ENCODE assay signal across 8 mouse cellular contexts in genomic region chr6:146642276-146643183, GRCm38 (mm10). TPM values are rescaled to one million over a fixed set of nuclear protein-coding genes. Genes with fewer than 3 reads are reported as not detected.
A peak's percentile ranks its signal among the peaks of the same experiment; 100 is the strongest.
DNase-seq lines count a peak whose midpoint lies in the region; ATAC-seq and TF ChIP-seq lines count a peak whose summit lies in the region.

TSS of gene Med21 (plus strand) at chr6:146642547.
TSS of gene Tm7sf3 (minus strand) at chr6:146642824.

- TF ChIP-seq CTCF in E14TG2a.4 (conservative IDR thresholded peaks at IDR 0.05; ENCODE audit: low read length) = no peak
- TF ChIP-seq CTCF in heart, postnatal 0 days (IDR thresholded peaks at IDR 0.05; ENCODE audit: low read depth) = peak; percentile 32; the same call in 1 of the 2 replicates
- TF ChIP-seq CTCF in testis, adult 2 months (IDR thresholded peaks at IDR 0.05; ENCODE audit: control insufficient read depth, insufficient read depth, insufficient replicate concordance, low read depth, low read length) = no peak; the same call in 1 of the 2 replicates

- no peaks in the 10 kb centered on the region; the same call in 1 of the 2 replicates for H3K27me3 ChIP-seq in E14TG2a.4 (ENCODE audit: insufficient read depth, low read length)
- H3K27me3 ChIP-seq in forebrain, embryonic 12.5 days = no peaks in the 10 kb centered on the region
- H3K27me3 ChIP-seq in heart, postnatal 0 days (ENCODE audit: control insufficient read depth, insufficient read depth, low read length) = no peaks in the 10 kb centered on the region
- no peaks in the 10 kb centered on the region for H3K27me3 ChIP-seq in liver, embryonic 16.5 days (ENCODE audit: control insufficient read depth, insufficient read depth, low read depth, low read length)
- H3K27me3 ChIP-seq in neural tube, embryonic 13.5 days = no peaks in the 10 kb centered on the region
- no peaks in the 10 kb centered on the region for H3K27me3 ChIP-seq in testis, adult 2 months (ENCODE audit: control insufficient read depth, insufficient read depth, low read length)

- peak within 1 kb of the TSS; percentile 88 for H3K27ac ChIP-seq in forebrain, embryonic 12.5 days
- peak within 1 kb of the TSS; percentile 91 for H3K27ac ChIP-seq in heart, postnatal 0 days (ENCODE audit: low read depth)
- H3K27ac ChIP-seq in liver, embryonic 16.5 days (ENCODE audit: low read length) = peak within 1 kb of the TSS; percentile 91
- peak within 1 kb of the TSS; percentile 90 for H3K27ac ChIP-seq in neural tube, embryonic 13.5 days (replicated peaks)
- H3K27ac ChIP-seq in testis, adult 2 months (ENCODE audit: control insufficient read depth, insufficient read depth, low read depth, low read length) = peak within 1 kb of the TSS; percentile 83

- H3K4me1 ChIP-seq in E14TG2a.4 (replicated peaks; ENCODE audit: low read depth, low read length) = peaks cover 38% of the 10 kb centered on the region
- peaks cover 8% of the 10 kb centered on the region for H3K4me1 ChIP-seq in forebrain, embryonic 12.5 days
- peaks cover 10% of the 10 kb centered on the region for H3K4me1 ChIP-seq in heart, postnatal 0 days (ENCODE audit: control insufficient read depth, insufficient read depth)
- H3K4me1 ChIP-seq in liver, embryonic 16.5 days (ENCODE audit: control insufficient read depth, low read depth, low read length) = peaks cover 21% of the 10 kb centered on the region
- H3K4me1 ChIP-seq in neural tube, embryonic 13.5 days (replicated peaks) = peaks cover 11% of the 10 kb centered on the region
- H3K4me1 ChIP-seq in testis, adult 2 months (ENCODE audit: control insufficient read depth, insufficient read depth, low read length) = peaks cover 6% of the 10 kb centered on the region; the same call in 1 of the 2 replicates

- peak within 1 kb of the TSS; percentile 90 for H3K4me3 ChIP-seq in E14TG2a.4 (replicated peaks; ENCODE audit: low read length)
- peak within 1 kb of the TSS; percentile 84 for H3K4me3 ChIP-seq in forebrain, embryonic 12.5 days (replicated peaks)
- H3K4me3 ChIP-seq in heart, postnatal 0 days (ENCODE audit: low read depth, low read length) = peak within 1 kb of the TSS; percentile 80
- peak within 1 kb of the TSS; percentile 95 for H3K4me3 ChIP-seq in liver, embryonic 16.5 days (ENCODE audit: low read depth, low read length)
- peak within 1 kb of the TSS; percentile 89 for H3K4me3 ChIP-seq in neural tube, embryonic 13.5 days
- peak within 1 kb of the TSS; percentile 87 for H3K4me3 ChIP-seq in testis, adult 2 months (ENCODE audit: control insufficient read depth, low read depth, low read length)

- TF ChIP-seq EP300 in heart, postnatal 0 days (IDR thresholded peaks at IDR 0.05; ENCODE audit: low read depth) = 0 out of 2 replicates have a peak, but pooled peaks have one; percentile 31

- DNase-seq in c-Kit-positive CD71-positive TER-119-positive erythroid progenitor cells, embryonic 14.5 days (ENCODE audit: low spot score) = peak; percentile 97
- peak; percentile 99 for DNase-seq in heart, postnatal 0 days (ENCODE audit: low spot score)
- peak; percentile 99 for DNase-seq in kidney, postnatal 4 days

- H3K9ac ChIP-seq in forebrain, embryonic 12.5 days = peak within 1 kb of the TSS; percentile 85
- peak within 1 kb of the TSS; percentile 87 for H3K9ac ChIP-seq in heart, postnatal 0 days (replicated peaks; ENCODE audit: low read depth, low read length)
- peak within 1 kb of the TSS; percentile 97 for H3K9ac ChIP-seq in liver, embryonic 16.5 days (ENCODE audit: low read depth, low read length)
- peak within 1 kb of the TSS; percentile 87 for H3K9ac ChIP-seq in neural tube, embryonic 13.5 days

- peak within 1 kb of the TSS; percentile 81 for H3K4me2 ChIP-seq in forebrain, embryonic 12.5 days
- H3K4me2 ChIP-seq in heart, postnatal 0 days (ENCODE audit: low read depth, low read length) = peak within 1 kb of the TSS; percentile 95
- peak within 1 kb of the TSS; percentile 81 for H3K4me2 ChIP-seq in liver, embryonic 16.5 days (ENCODE audit: low read depth, low read length)
- H3K4me2 ChIP-seq in neural tube, embryonic 13.5 days = peak within 1 kb of the TSS; percentile 90

- under 1% methylated on average over 58 of the region's 60 CpGs for WGBS in forebrain, embryonic 12.5 days
- under 1% methylated on average over 59 of the region's 60 CpGs for whole genome bisulfite sequencing in heart, postnatal 0 days
- under 1% methylated on average over 60 of the region's 60 CpGs for WGBS in liver, embryonic 16.5 days (ENCODE audit: insufficient replicate concordance)
- under 1% methylated on average over 60 of the region's 60 CpGs for WGBS in neural tube, embryonic 13.5 days

- 0 out of 2 replicates have a peak, but pooled peaks cover 1% of the 10 kb centered on the region for H3K36me3 ChIP-seq in E14TG2a.4 (ENCODE audit: insufficient read depth, low read length)
- no peaks in the 10 kb centered on the region for H3K36me3 ChIP-seq in forebrain, embryonic 12.5 days (replicated peaks)
- no peaks in the 10 kb centered on the region for H3K36me3 ChIP-seq in heart, postnatal 0 days (replicated peaks; ENCODE audit: control insufficient read depth, insufficient read depth, low read length)
- H3K36me3 ChIP-seq in liver, embryonic 16.5 days (ENCODE audit: control insufficient read depth, insufficient read depth) = no peaks in the 10 kb centered on the region
- no peaks in the 10 kb centered on the region for H3K36me3 ChIP-seq in neural tube, embryonic 13.5 days
- no peaks in the 10 kb centered on the region for H3K36me3 ChIP-seq in testis, adult 2 months (ENCODE audit: control insufficient read depth, insufficient read depth, low read length)

- peak; percentile 97 for ATAC-seq in forebrain, embryonic 12.5 days (ENCODE audit: low FRiP score)
- ATAC-seq in heart, postnatal 0 days (ENCODE audit: insufficient read depth, low read depth) = peak; percentile 98
- peak; percentile 94 for ATAC-seq in liver, embryonic 16.5 days (ENCODE audit: low read depth)
- peak; percentile 97 for ATAC-seq in neural tube, embryonic 13.5 days (ENCODE audit: low read depth)

- H3K9me3 ChIP-seq in E14TG2a.4 (ENCODE audit: low read length) = no peaks in the 10 kb centered on the region
- H3K9me3 ChIP-seq in forebrain, embryonic 12.5 days = no peaks in the 10 kb centered on the region
- H3K9me3 ChIP-seq in heart, postnatal 0 days (replicated peaks; ENCODE audit: control insufficient read depth, low read length) = no peaks in the 10 kb centered on the region
- no peaks in the 10 kb centered on the region for H3K9me3 ChIP-seq in liver, embryonic 16.5 days (replicated peaks; ENCODE audit: control insufficient read depth, low read length)
- no peaks in the 10 kb centered on the region for H3K9me3 ChIP-seq in neural tube, embryonic 13.5 days

- peak; percentile 100 for TF ChIP-seq POLR2A in testis, adult 2 months (IDR thresholded peaks at IDR 0.05; ENCODE audit: control insufficient read depth, low read depth, low read length)

RNA-seq across cellular contexts. Expression of gene Med21, which starts in this region (rescaled TPM):
- polyA plus RNA-seq in forebrain, embryonic 12.5 days (2016; fragmentation: Nextera tagmentation; extraction: Ambion mirVana) = 117 and 125 TPM in 2 replicates
- total RNA-seq in heart, postnatal 0 days (2014; rRNA removed; ENCODE audit: low replicate concordance) = 85.9 and 86.8 TPM in 2 replicates
- polyA plus RNA-seq in heart, postnatal 0 days (2015; fragmentation: Nextera tagmentation; extraction: Ambion mirVana) = 139 and 145 TPM in 2 replicates
- polyA plus RNA-seq in liver, embryonic 16.5 days (2015; fragmentation: Nextera tagmentation; extraction: Ambion mirVana) = 51.9 and 61.2 TPM in 2 replicates
- 134 and 139 TPM in 2 replicates for polyA plus RNA-seq in neural tube, embryonic 13.5 days (2015; fragmentation: Nextera tagmentation; extraction: Ambion mirVana)
- 50.0 and 58.3 TPM in 2 replicates for polyA plus RNA-seq in testis, adult 2 months (2012; rRNA removed)

RNA-seq across cellular contexts. Expression of gene Tm7sf3, which starts in this region (rescaled TPM):
- 26.0 and 29.6 TPM in 2 replicates for polyA plus RNA-seq in forebrain, embryonic 12.5 days (2016; fragmentation: Nextera tagmentation; extraction: Ambion mirVana)
- 39.5 and 41.7 TPM in 2 replicates for total RNA-seq in heart, postnatal 0 days (2014; rRNA removed; ENCODE audit: low replicate concordance)
- polyA plus RNA-seq in heart, postnatal 0 days (2015; fragmentation: Nextera tagmentation; extraction: Ambion mirVana) = 24.9 and 27.3 TPM in 2 replicates
- polyA plus RNA-seq in liver, embryonic 16.5 days (2015; fragmentation: Nextera tagmentation; extraction: Ambion mirVana) = 21.9 and 22.8 TPM in 2 replicates
- polyA plus RNA-seq in neural tube, embryonic 13.5 days (2015; fragmentation: Nextera tagmentation; extraction: Ambion mirVana) = 31.1 and 31.2 TPM in 2 replicates
- 4.8 and 6.5 TPM in 2 replicates for polyA plus RNA-seq in testis, adult 2 months (2012; rRNA removed)

Comparison
In these comparisons a context has a peak if more than half of its experiments do, and no peak if none do; other contexts are left out.
1. Peak in every context shown above with its lines: DNase-seq, ATAC-seq, H3K4me3 ChIP-seq and H3K27ac ChIP-seq.